Comparison of ENCODE assay signal across 11 mouse cellular contexts in the genomic region with DNA sequence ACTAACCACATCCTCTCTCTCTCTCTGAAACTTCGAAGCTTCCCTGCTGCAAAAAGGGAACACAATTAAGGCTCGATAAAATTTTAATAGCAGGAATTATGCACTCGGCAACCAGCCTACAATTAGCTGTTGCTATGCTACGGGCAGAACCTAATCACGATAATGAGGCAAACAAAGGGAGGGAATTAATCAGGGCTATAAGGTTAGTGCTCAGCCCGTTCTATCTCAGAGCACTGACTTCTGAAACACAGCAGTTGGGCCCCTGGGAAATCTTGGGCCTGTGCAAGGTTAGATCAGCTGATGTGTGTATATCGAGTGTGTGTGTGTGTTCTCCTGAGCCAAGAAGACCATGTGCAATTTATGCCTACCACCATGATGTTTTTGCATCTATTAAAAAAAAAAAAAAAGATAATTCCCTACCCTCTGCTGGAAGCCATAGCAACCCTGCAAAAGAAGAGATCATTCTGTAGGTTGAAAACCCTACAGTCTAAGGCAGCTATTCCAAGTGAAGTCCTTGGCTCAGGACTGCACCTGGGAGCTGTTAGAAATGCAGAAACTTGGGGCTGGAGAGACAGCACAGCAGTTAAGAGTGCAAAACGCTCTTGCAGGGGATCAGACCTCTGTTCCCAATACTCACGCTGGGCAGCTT. TPM values are rescaled to one million over a fixed set of nuclear protein-coding genes. Genes with fewer than 3 reads are reported as not detected.
A peak's percentile ranks its signal among the peaks of the same experiment; 100 is the strongest.
DNase-seq lines count a peak whose midpoint lies in the region; ATAC-seq lines count a peak whose summit lies in the region.
"Had no signal": no experiment of that assay in that cellular context is flagged by ENCODE, and none has a peak within 500 bp of the region (broad histone marks: within the 10 kb centered on the region; RNA-seq: fewer than 3 reads in every experiment).

No protein-coding gene starts in this region.

- H3K4me3 ChIP-seq in hindbrain, embryonic 12.5 days = no peak overlapping the region
- H3K4me3 ChIP-seq in midbrain, embryonic 14.5 days (replicated peaks; ENCODE audit: low read depth, low read length) = no peak overlapping the region

- no peak overlapping the region for H3K9ac ChIP-seq in hindbrain, embryonic 12.5 days
- H3K9ac ChIP-seq in midbrain, embryonic 14.5 days (replicated peaks; ENCODE audit: low read length) = no peak overlapping the region

- ATAC-seq in hindbrain, embryonic 12.5 days (ENCODE audit: low FRiP score) = peak; percentile 87
- ATAC-seq in midbrain, embryonic 14.5 days (ENCODE audit: low FRiP score, low TSS enrichment) = peak; percentile 64; the same call in 1 of the 2 replicates
- no peak for ATAC-seq in cerebellum, adult (ENCODE audit: insufficient number of reproducible peaks, low FRiP score, low TSS enrichment)
- ATAC-seq: inflammation-experienced regulatory T-cells, adult 6 months had no signal

- WGBS in hindbrain, embryonic 12.5 days = 31% methylated on average over 9 of the region's 9 CpGs
- 25% methylated on average over 9 of the region's 9 CpGs for WGBS in midbrain, embryonic 14.5 days

- no peaks in the 10 kb centered on the region for H3K9me3 ChIP-seq in hindbrain, embryonic 12.5 days (replicated peaks)
- H3K9me3 ChIP-seq in midbrain, embryonic 14.5 days (ENCODE audit: control insufficient read depth, low read length) = no peaks in the 10 kb centered on the region

- no peaks in the 10 kb centered on the region for H3K36me3 ChIP-seq in hindbrain, embryonic 12.5 days
- no peaks in the 10 kb centered on the region for H3K36me3 ChIP-seq in midbrain, embryonic 14.5 days (ENCODE audit: control insufficient read depth, insufficient read depth, low read length)

- H3K4me2 ChIP-seq in hindbrain, embryonic 12.5 days (replicated peaks) = peak overlapping the region; percentile 31; the same call in 1 of the 2 replicates
- H3K4me2 ChIP-seq in midbrain, embryonic 14.5 days (ENCODE audit: low read length) = peak overlapping the region; percentile 7; the same call in 1 of the 2 replicates

- H3K27ac ChIP-seq in hindbrain, embryonic 12.5 days = peak overlapping the region; percentile 82
- peak overlapping the region; percentile 79 for H3K27ac ChIP-seq in midbrain, embryonic 14.5 days (replicated peaks; ENCODE audit: low read depth, low read length)

- DNase-seq in MN1 (ENCODE audit: low spot score) = peak; percentile 73
- peak; percentile 63 for DNase-seq in brain, embryonic 18.5 days (ENCODE audit: low read depth, low spot score)
- peak; percentile 81 for DNase-seq in midbrain, embryonic 14.5 days
- DNase-seq in cerebellum, adult 8-10 months = no peak
- DNase-seq in urinary bladder, adult 18-20 months (ENCODE audit: low spot score in 2 of 2) = no peak
- DNase-seq: heart, adult 18-20 months; lung, adult 18-20 months; right cerebral cortex, postnatal 4 days had no signal

- no peaks in the 10 kb centered on the region for H3K27me3 ChIP-seq in hindbrain, embryonic 12.5 days
- no peaks in the 10 kb centered on the region for H3K27me3 ChIP-seq in midbrain, embryonic 14.5 days (ENCODE audit: control insufficient read depth, insufficient read depth, low read length)

- peaks cover 22% of the 10 kb centered on the region for H3K4me1 ChIP-seq in hindbrain, embryonic 12.5 days
- peaks cover 21% of the 10 kb centered on the region for H3K4me1 ChIP-seq in midbrain, embryonic 14.5 days (ENCODE audit: control insufficient read depth, insufficient read depth, low read length)

RNA-seq across cellular contexts. Expression of a gene that starts 58.9 kb away (rescaled TPM):
- 26.9 and 27.2 TPM in 2 replicates for polyA plus RNA-seq in hindbrain, embryonic 12.5 days (2016; fragmentation: Nextera tagmentation; extraction: Ambion mirVana)
- polyA plus RNA-seq in midbrain, embryonic 14.5 days (2014; fragmentation: Nextera tagmentation; extraction: Ambion mirVana) = 14.7 and 20.2 TPM in 2 replicates

Comparison
In these comparisons a context has a peak if more than half of its experiments do, and no peak if none do; other contexts are left out.
1. DNase-seq: peak in MN1 (single experiment), brain, embryonic 18.5 days (single experiment) and midbrain, embryonic 14.5 days (single experiment); none in cerebellum, adult 8-10 months (single experiment) and urinary bladder, adult 18-20 months (0 of 2).